Mouse (Mus musculus) kidney, postnatal 10 days (tissue): ENCODE results near the gene Wdr1.
"Not testable (repeated sequence)": the region's sequence is repeated elsewhere in the genome, so short reads cannot be mapped to it uniquely, and the experiment has no call there.

ENCODE experiments used
- DNase-seq: peaks from one replicate; pipeline ENCODE4 v3.0.0; 2021; ENCODE audit warnings: mixed read lengths

Wdr1 gene

GRCm38 (mm10) chr5:38563121-38563520 lies at the start of gene Wdr1:
Gene Wdr1 (minus strand): TSS chr5:38563221.
- DNase-seq: no peak

- DNase-seq: no peak
Observed at GRCm38 (mm10) chr5:38611118-38611517, 48.1 kb upstream of the Wdr1 start.

GRCm38 (mm10) chr5:38608219-38608618 lies 45.2 kb upstream of the Wdr1 start:
- not testable (repeated sequence) for DNase-seq

GRCm38 (mm10) chr5:38598647-38599304 lies 35.8 kb upstream of the Wdr1 start:
- DNase-seq: no peak

GRCm38 (mm10) chr5:38588924-38589323 lies 25.9 kb upstream of the Wdr1 start:
- no peak for DNase-seq

GRCm38 (mm10) chr5:38585450-38585849 lies 22.4 kb upstream of the Wdr1 start:
- no peak for DNase-seq

- DNase-seq: no peak
Observed at GRCm38 (mm10) chr5:38583026-38583425, 20.0 kb upstream of the Wdr1 start.

GRCm38 (mm10) chr5:38580703-38581102 lies 17.7 kb upstream of the Wdr1 start:
- DNase-seq: peak; percentile 38

GRCm38 (mm10) chr5:38570876-38571275 lies 7.9 kb upstream of the Wdr1 start:
- no peak for DNase-seq

- DNase-seq: no peak
Observed at GRCm38 (mm10) chr5:38568652-38569051, 5.6 kb upstream of the Wdr1 start.

GRCm38 (mm10) chr5:38564831-38565230 lies 1.8 kb upstream of the Wdr1 start:
- DNase-seq: no peak

- DNase-seq: peak; percentile 100
Observed at GRCm38 (mm10) chr5:38561426-38562024, 1.5 kb downstream of the Wdr1 start.

GRCm38 (mm10) chr5:38560586-38561425 lies 2.2 kb downstream of the Wdr1 start:
- DNase-seq: peak; percentile 75

GRCm38 (mm10) chr5:38558831-38559230 lies 4.2 kb downstream of the Wdr1 start:
- DNase-seq: no peak

- no peak for DNase-seq
Observed at GRCm38 (mm10) chr5:38557811-38558210, 5.2 kb downstream of the Wdr1 start.

GRCm38 (mm10) chr5:38556406-38556805 lies 6.6 kb downstream of the Wdr1 start:
- DNase-seq: no peak

- DNase-seq: no peak
Observed at GRCm38 (mm10) chr5:38553953-38554352, 9.1 kb downstream of the Wdr1 start.

- DNase-seq: no peak
Observed at GRCm38 (mm10) chr5:38553491-38553890, 9.5 kb downstream of the Wdr1 start.

GRCm38 (mm10) chr5:38552615-38553014 lies 10.4 kb downstream of the Wdr1 start:
- DNase-seq: no peak

GRCm38 (mm10) chr5:38550221-38550768 lies 12.7 kb downstream of the Wdr1 start:
- DNase-seq: no peak

GRCm38 (mm10) chr5:38549461-38549909 lies 13.5 kb downstream of the Wdr1 start:
- DNase-seq: peak; percentile 60

- no peak for DNase-seq
Observed at GRCm38 (mm10) chr5:38547375-38547774, 15.6 kb downstream of the Wdr1 start.
